Mouse (Mus musculus) lung, embryonic 16.5 days (tissue): Measurements from ENCODE around the gene Luc7l3. TPM values are rescaled to one million over a fixed set of nuclear protein-coding genes. Genes with fewer than 3 reads are reported as not detected.
A peak's percentile ranks its signal among the peaks of the same experiment; 100 is the strongest.

Source experiments
- ATAC-seq: fragments of 200-750 bp; cut with Nextera tagmentation; 2 replicates; pipeline ENCODE4 v1.8.0; 2017; ENCODE audit warnings: low read depth, mild to moderate bottlenecking, moderate library complexity
- H3K27ac ChIP-seq: fragments of 300-500 bp; sonication (generic); 2 replicates; pipeline ENCODE4 v1.5.1; 2014; ENCODE audit warnings: mild to moderate bottlenecking, control low read depth, low read length
- H3K27me3 ChIP-seq: fragments of 300-500 bp; sonication (generic); 2 replicates; pipeline ENCODE4 v1.6.1; 2014; ENCODE audit warnings: low read depth, low read length, mixed read lengths; ENCODE audit not compliant: control insufficient read depth, insufficient read depth
- H3K36me3 ChIP-seq: fragments of 300-500 bp; sonication (generic); 2 replicates; pipeline ENCODE4 v1.6.1; 2014; ENCODE audit warnings: low read length; ENCODE audit not compliant: control insufficient read depth, insufficient read depth
- H3K4me1 ChIP-seq: fragments of 300-500 bp; sonication (generic); replicated peaks from 2 replicates; pipeline ENCODE4 v1.6.1; 2014; ENCODE audit warnings: low read length, mixed read lengths; ENCODE audit not compliant: control insufficient read depth, insufficient read depth
- H3K4me2 ChIP-seq: fragments of 300-500 bp; sonication (generic); 2 replicates; pipeline ENCODE4 v1.6.1; 2014; ENCODE audit warnings: low read depth, low read length, control low read depth
- H3K4me3 ChIP-seq: fragments of 300-500 bp; sonication (generic); 2 replicates; pipeline ENCODE4 v1.5.1; 2014; ENCODE audit warnings: mild to moderate bottlenecking, low read length, control low read depth
- H3K9ac ChIP-seq: fragments of 300-500 bp; sonication (generic); 2 replicates; pipeline ENCODE4 v1.6.1; 2014; ENCODE audit warnings: low read length, control low read depth
- H3K9me3 ChIP-seq: fragments of 300-500 bp; sonication (generic); 2 replicates; pipeline ENCODE4 v1.6.1; 2016; ENCODE audit warnings: low read length; ENCODE audit not compliant: control insufficient read depth
- WGBS: fragments of 180-500 bp; shearing (Covaris S2); extraction: QIAGEN DNeasy Blood & Tissue Kit; methylation state at CpG from one replicate; pipeline ENCODE4 v1.1.7; 2014; 5-methylcytosine and 5-hydroxymethylcytosine counted together
- polyA plus RNA-seq: library from polyadenylated mRNA; unstranded; fragments of >200 nt; fragmentation: Nextera tagmentation; extraction: Ambion mirVana; gene quantifications from 2 replicates; pipeline ENCODE4 v1.2.1, GENCODE M21; 2015

Luc7l3 gene
- polyA plus RNA-seq, 1 experiment from 2014 or later = 105 TPM

- peak overlapping the region; percentile 37 for H3K4me3 ChIP-seq
- peak overlapping the region; percentile 65 for H3K4me2 ChIP-seq
- H3K27ac ChIP-seq = no peak overlapping the region; the same call in 1 of the 2 replicates
- peaks cover 18% of the 10 kb centered on the region for H3K4me1 ChIP-seq
- WGBS = 2% methylated on average over 29 of the region's 29 CpGs
- H3K27me3 ChIP-seq = no peaks in the 10 kb centered on the region; the same call in 1 of the 2 replicates
- H3K9me3 ChIP-seq = no peaks in the 10 kb centered on the region
- no peaks in the 10 kb centered on the region for H3K36me3 ChIP-seq
- peak overlapping the region; percentile 62; the same call in 1 of the 2 replicates for H3K9ac ChIP-seq
- ATAC-seq = peak; percentile 66
Measured at GRCm38 (mm10) chr11:94242760-94243421, 78.9 kb downstream of the Luc7l3 start.

DNA sequence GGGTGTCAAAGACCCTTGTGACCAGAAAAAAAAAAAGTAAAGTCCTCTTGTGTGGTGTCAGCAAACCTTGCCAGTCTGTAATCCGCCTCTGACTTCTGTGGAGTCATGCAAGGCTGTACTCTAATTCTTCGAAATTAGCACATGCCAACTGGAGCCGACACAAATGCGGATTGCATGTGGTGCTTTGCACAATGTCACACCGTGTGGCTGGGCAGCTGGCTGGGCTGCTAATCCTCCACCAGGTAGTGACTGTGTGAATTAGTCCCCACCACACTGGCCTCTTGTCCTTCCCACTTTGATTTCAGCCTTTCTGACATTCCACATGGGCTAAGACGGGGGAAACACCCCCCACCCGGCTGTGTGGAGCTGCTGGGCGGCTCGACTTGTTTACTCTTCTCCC, 82.1 kb downstream of the Luc7l3 start:
- peaks cover 12% of the 10 kb centered on the region for H3K4me1 ChIP-seq
- ATAC-seq = no peak
- WGBS = 26% methylated on average over 9 of the region's 9 CpGs
- no peaks in the 10 kb centered on the region for H3K9me3 ChIP-seq
- H3K9ac ChIP-seq = no peak overlapping the region
- H3K4me3 ChIP-seq = no peak overlapping the region
- H3K36me3 ChIP-seq = no peaks in the 10 kb centered on the region
- H3K27ac ChIP-seq = no peak overlapping the region
- H3K4me2 ChIP-seq = no peak overlapping the region
- H3K27me3 ChIP-seq = no peaks in the 10 kb centered on the region; the same call in 1 of the 2 replicates

GRCm38 (mm10) chr11:94238786-94239185, 83.0 kb downstream of the Luc7l3 start:
- no peak overlapping the region for H3K27ac ChIP-seq
- 85% methylated on average over 8 of the region's 8 CpGs for WGBS
- H3K27me3 ChIP-seq = no peaks in the 10 kb centered on the region; the same call in 1 of the 2 replicates
- H3K9me3 ChIP-seq = no peaks in the 10 kb centered on the region
- no peak overlapping the region for H3K4me2 ChIP-seq
- no peak overlapping the region for H3K9ac ChIP-seq
- H3K36me3 ChIP-seq = no peaks in the 10 kb centered on the region
- H3K4me1 ChIP-seq = peaks cover 12% of the 10 kb centered on the region
- no peak for ATAC-seq
- H3K4me3 ChIP-seq = no peak overlapping the region

Other genes starting within 250 kb of the Luc7l3 start
- gene Tob1, start 110.5 kb downstream of the Luc7l3 start, polyA plus RNA-seq = 25.8 and 28.9 TPM in 2 replicates
- gene Wfikkn2, start 76.0 kb downstream of the Luc7l3 start, polyA plus RNA-seq = 1.2 and 1.5 TPM in 2 replicates
- 0.33 TPM in 1 of 2 replicates, not detected in the other for gene Gm21885, start 40.1 kb downstream of the Luc7l3 start, polyA plus RNA-seq
- gene Ankrd40, start 6.0 kb upstream of the Luc7l3 start, polyA plus RNA-seq = 11.5 and 12.2 TPM in 2 replicates
- gene Abcc3, start 71.0 kb upstream of the Luc7l3 start, polyA plus RNA-seq = 4.0 and 5.0 TPM in 2 replicates
- 6.6 and 7.0 TPM in 2 replicates for gene Cacna1g, start 152.2 kb upstream of the Luc7l3 start, polyA plus RNA-seq
- 0.08 TPM in 1 of 2 replicates, not detected in the other for gene Spata20, start 164.2 kb upstream of the Luc7l3 start, polyA plus RNA-seq
- 18.5 and 19.2 TPM in 2 replicates for gene Epn3, start 178.0 kb upstream of the Luc7l3 start, polyA plus RNA-seq
- 8.4 and 8.7 TPM in 2 replicates for gene Mycbpap, start 199.8 kb upstream of the Luc7l3 start, polyA plus RNA-seq
- 3.4 and 4.2 TPM in 2 replicates for gene Rsad1, start 227.3 kb upstream of the Luc7l3 start, polyA plus RNA-seq
- gene Chad, start 243.1 kb upstream of the Luc7l3 start, polyA plus RNA-seq = 5.8 and 7.6 TPM in 2 replicates